22 mouse cellular contexts compared by ENCODE assay signal in genomic region chr10:37322310-37322709, GRCm38 (mm10).
DNase-seq lines count a peak whose midpoint lies in the region; ATAC-seq and TF ChIP-seq lines count a peak whose summit lies in the region.
"Had no signal": no experiment of that assay in that cellular context is flagged by ENCODE, and none has a peak within 500 bp of the region (broad histone marks: within the 10 kb centered on the region; RNA-seq: fewer than 3 reads in every experiment).

No protein-coding gene starts in this region.

- H3K9ac ChIP-seq in intestine, embryonic 14.5 days (ENCODE audit: low read length), result no peak overlapping the region
- H3K9ac ChIP-seq in intestine, postnatal 0 days (ENCODE audit: low read depth, low read length), result no peak overlapping the region
- H3K9ac ChIP-seq in CH12.LX (ENCODE audit: insufficient read depth, low read depth), result peak overlapping the region; percentile 30; the same call in 1 of the 2 replicates
- no peak overlapping the region for H3K9ac ChIP-seq in kidney, embryonic 16.5 days (replicated peaks; ENCODE audit: low read length)
- H3K9ac ChIP-seq: embryonic facial prominence, embryonic 12.5 days; forebrain, embryonic 13.5 days; forebrain, embryonic 15.5 days; forebrain, postnatal 0 days had no signal

- H3K36me3 ChIP-seq in intestine, embryonic 14.5 days (ENCODE audit: control insufficient read depth, insufficient read depth, low read length), result no peaks in the 10 kb centered on the region
- H3K36me3 ChIP-seq in intestine, postnatal 0 days (ENCODE audit: control insufficient read depth, insufficient read depth), result no peaks in the 10 kb centered on the region
- H3K36me3 ChIP-seq in CH12.LX (replicated peaks in 1 of 2; ENCODE audit: control insufficient read depth in 1 of 2, insufficient read depth in 1 of 2, low read length in 1 of 2), result no peaks in the 10 kb centered on the region
- no peaks in the 10 kb centered on the region for H3K36me3 ChIP-seq in splenic B cell, adult 2 months (ENCODE audit: control insufficient read depth, insufficient read depth, low read length, poor library complexity, severe bottlenecking)
- no peaks in the 10 kb centered on the region for H3K36me3 ChIP-seq in kidney, embryonic 16.5 days (ENCODE audit: insufficient read depth, low read length)
- H3K36me3 ChIP-seq: embryonic facial prominence, embryonic 10.5 days; embryonic facial prominence, embryonic 12.5 days; forebrain, embryonic 15.5 days had no signal

- 89% methylated on average over 5 of the region's 5 CpGs for WGBS in intestine, embryonic 14.5 days
- 94% methylated on average over 5 of the region's 5 CpGs for WGBS in intestine, postnatal 0 days
- WGBS in kidney, embryonic 16.5 days, result 89% methylated on average over 5 of the region's 5 CpGs

- no peak overlapping the region for H3K27ac ChIP-seq in intestine, embryonic 14.5 days (ENCODE audit: low read depth)
- no peak overlapping the region for H3K27ac ChIP-seq in intestine, postnatal 0 days (ENCODE audit: low read depth, low read length)
- peak overlapping the region; percentile 55 for H3K27ac ChIP-seq in CH12.LX (ENCODE audit: insufficient read depth, low read depth)
- H3K27ac ChIP-seq in kidney, embryonic 16.5 days (ENCODE audit: low read length), result no peak overlapping the region
- H3K27ac ChIP-seq: embryonic facial prominence, embryonic 10.5 days; embryonic facial prominence, embryonic 12.5 days; forebrain, embryonic 13.5 days; forebrain, embryonic 15.5 days had no signal

- in situ Hi-C loops in CH12.LX (cut with MboI; ENCODE audit: low pct_ligation_motif_present, low pct_unique_long_range_greater_than_20kb, low sequenced_read_pairs), result loop anchor here (5.0 kb wide), 1 partner anchor 75 kb away; no protein-coding TSS in a partner anchor

- no peak; the same call in none of the 2 replicates for TF ChIP-seq RAD21 in CH12.LX (IDR thresholded peaks at IDR 0.05; ENCODE audit: low read depth, low read length)

- DNase-seq in intestine, embryonic 14.5 days (ENCODE audit: low spot score), result peak; percentile 42
- peak; percentile 57 to 61 for DNase-seq in spleen, postnatal 36 days (ENCODE audit: low spot score in 2 of 2)
- no peak for DNase-seq in spleen, postnatal 10 days (ENCODE audit: low spot score in 2 of 2)
- peak; percentile 68 for DNase-seq in CH12.LX (ENCODE audit: extremely low read depth)
- DNase-seq in splenic B cell, adult 2 months (ENCODE audit: low read depth, low spot score), result peak; percentile 74
- DNase-seq in frontal cortex, postnatal 36 days (ENCODE audit: low spot score in 2 of 2), result no peak
- DNase-seq: adrenal gland, adult 2 months; adrenal gland, postnatal 10 days; adrenal gland, postnatal 36 days; cerebellum, adult 11-12 months; cerebellum, adult 2 months; cerebellum, adult 9-10 months; cerebellum, postnatal 10 days; cerebellum, postnatal 25 days; forebrain, postnatal 0 days had no signal

- no peaks in the 10 kb centered on the region for H3K79me2 ChIP-seq in CH12.LX (replicated peaks; ENCODE audit: control insufficient read depth, extremely low read depth, insufficient read depth, poor library complexity, severe bottlenecking)

- TF ChIP-seq POLR2A in CH12.LX (IDR thresholded peaks at IDR 0.05; ENCODE audit: low read depth, low read length), result no peak

- no peaks in the 10 kb centered on the region for H3K9me3 ChIP-seq in intestine, embryonic 14.5 days (ENCODE audit: control insufficient read depth, low read length)
- no peaks in the 10 kb centered on the region for H3K9me3 ChIP-seq in intestine, postnatal 0 days (ENCODE audit: control insufficient read depth)
- peaks cover 2% of the 10 kb centered on the region for H3K9me3 ChIP-seq in CH12.LX (replicated peaks; ENCODE audit: low read length)
- no peaks in the 10 kb centered on the region for H3K9me3 ChIP-seq in kidney, embryonic 16.5 days (ENCODE audit: low read length)
- H3K9me3 ChIP-seq: embryonic facial prominence, embryonic 10.5 days; embryonic facial prominence, embryonic 12.5 days; forebrain, embryonic 13.5 days; forebrain, embryonic 15.5 days had no signal

- H3K4me2 ChIP-seq in intestine, embryonic 14.5 days (ENCODE audit: low read length), result no peak overlapping the region
- H3K4me2 ChIP-seq in intestine, postnatal 0 days (replicated peaks; ENCODE audit: low read depth), result no peak overlapping the region
- peak overlapping the region; percentile 57 for H3K4me2 ChIP-seq in CH12.LX (ENCODE audit: insufficient read depth, low read depth, poor library complexity, severe bottlenecking)
- H3K4me2 ChIP-seq in kidney, embryonic 16.5 days (replicated peaks; ENCODE audit: low read depth, low read length), result no peak overlapping the region
- H3K4me2 ChIP-seq: embryonic facial prominence, embryonic 12.5 days; forebrain, embryonic 13.5 days; forebrain, embryonic 15.5 days had no signal

- no peak overlapping the region for H3K4me3 ChIP-seq in intestine, embryonic 14.5 days (ENCODE audit: low read depth, low read length)
- no peak overlapping the region for H3K4me3 ChIP-seq in intestine, postnatal 0 days (ENCODE audit: low read depth, low read length)
- H3K4me3 ChIP-seq in CH12.LX (replicated peaks in 1 of 3; ENCODE audit: low read depth in 2 of 3, low read length in 2 of 3, poor library complexity in 1 of 3), result no peak overlapping the region
- no peak overlapping the region for H3K4me3 ChIP-seq in kidney, embryonic 16.5 days (ENCODE audit: low read length)
- H3K4me3 ChIP-seq: embryonic facial prominence, embryonic 10.5 days; embryonic facial prominence, embryonic 12.5 days; forebrain, embryonic 13.5 days; forebrain, embryonic 15.5 days had no signal

- no peak for TF ChIP-seq CTCF in intestine, postnatal 0 days (IDR thresholded peaks at IDR 0.05; ENCODE audit: low read depth)
- no peak for TF ChIP-seq CTCF in CH12.LX (conservative IDR thresholded peaks at IDR 0.05 in 1 of 2, IDR thresholded peaks at IDR 0.05 in 1 of 2; ENCODE audit: low read depth in 2 of 2, low read length in 2 of 2)

- TF ChIP-seq EP300 in CH12.LX (IDR thresholded peaks at IDR 0.05; ENCODE audit: low read length), result no peak; the same call in 1 of the 2 replicates

- dilution Hi-C loops in CH12.LX (cut with MboI; ENCODE audit: extremely low pct_ligation_motif_present, extremely low pct_unique_long_range_greater_than_20kb, low sequenced_read_pairs), result no loop called here

- H3K27me3 ChIP-seq in intestine, embryonic 14.5 days (replicated peaks; ENCODE audit: control insufficient read depth, insufficient read depth, low read length), result no peaks in the 10 kb centered on the region
- H3K27me3 ChIP-seq in intestine, postnatal 0 days (replicated peaks; ENCODE audit: control insufficient read depth, insufficient read depth, low read length), result no peaks in the 10 kb centered on the region
- no peaks in the 10 kb centered on the region for H3K27me3 ChIP-seq in CH12.LX (replicated peaks)
- no peaks in the 10 kb centered on the region for H3K27me3 ChIP-seq in splenic B cell, adult 2 months (ENCODE audit: control insufficient read depth, insufficient read depth, low read length, poor library complexity, severe bottlenecking)
- no peaks in the 10 kb centered on the region for H3K27me3 ChIP-seq in kidney, embryonic 16.5 days (ENCODE audit: insufficient read depth, low read length)
- H3K27me3 ChIP-seq: embryonic facial prominence, embryonic 12.5 days; forebrain, embryonic 13.5 days; forebrain, embryonic 15.5 days had no signal

- no peaks in the 10 kb centered on the region for H3K4me1 ChIP-seq in intestine, embryonic 14.5 days (replicated peaks; ENCODE audit: control insufficient read depth, insufficient read depth, low read length)
- H3K4me1 ChIP-seq in intestine, postnatal 0 days (replicated peaks; ENCODE audit: control insufficient read depth, insufficient read depth, low read length), result peaks cover 3% of the 10 kb centered on the region; the same call in 1 of the 2 replicates
- H3K4me1 ChIP-seq in CH12.LX (ENCODE audit: control insufficient read depth in 1 of 2, insufficient read depth in 2 of 2), result peaks cover 24 to 70% of the 10 kb centered on the region in 2 experiments
- no peaks in the 10 kb centered on the region for H3K4me1 ChIP-seq in kidney, embryonic 16.5 days (ENCODE audit: insufficient read depth, low read length)
- H3K4me1 ChIP-seq: embryonic facial prominence, embryonic 12.5 days; forebrain, embryonic 15.5 days had no signal

- ATAC-seq in intestine, embryonic 14.5 days (replicated peaks; ENCODE audit: low FRiP score, low TSS enrichment, low read depth), result no peak
- ATAC-seq in intestine, postnatal 0 days, result no peak
- no peak for ATAC-seq in kidney, embryonic 16.5 days (ENCODE audit: low FRiP score, low TSS enrichment)
- ATAC-seq: CD4-positive, CD25-positive, alpha-beta regulatory T cell, adult 4 months; forebrain, embryonic 13.5 days; forebrain, embryonic 15.5 days; forebrain, postnatal 0 days had no signal

TF ChIP-seq in CH12.LX, 34 proteins besides CTCF, POLR2A, EP300 and RAD21:
- TF ChIP-seq TCF12 (IDR thresholded peaks at IDR 0.05; ENCODE audit: low read depth, low read length) (no peak), ETS1 (conservative IDR thresholded peaks at IDR 0.05; ENCODE audit: low read depth, low read length) (peak; percentile 43; the same call in 1 of the 2 replicates), CHD1 (IDR thresholded peaks at IDR 0.05; ENCODE audit: low read depth, low read length) (peak; percentile 7; the same call in 1 of the 2 replicates), GABPA (IDR thresholded peaks at IDR 0.05; ENCODE audit: insufficient replicate concordance, low read depth, low read length) (no peak), TBP (conservative IDR thresholded peaks at IDR 0.05; ENCODE audit: low read depth, low read length) (0 out of 2 replicates have a peak, but pooled peaks have one; percentile 15), MAX (IDR thresholded peaks at IDR 0.05; ENCODE audit: low read length) (peak; percentile 73), JUN (IDR thresholded peaks at IDR 0.05; ENCODE audit: insufficient read depth, low read depth, low read length) (no peak), MYC (IDR thresholded peaks at IDR 0.05; ENCODE audit: low read depth, low read length) (peak; percentile 91), MAZ (IDR thresholded peaks at IDR 0.05; ENCODE audit: low read depth, low read length) (0 out of 2 replicates have a peak, but pooled peaks have one; percentile 16), SMC3 (IDR thresholded peaks at IDR 0.05; ENCODE audit: low read depth, low read length) (no peak), SIN3A (IDR thresholded peaks at IDR 0.05; ENCODE audit: low read length) (0 out of 2 replicates have a peak, but pooled peaks have one; percentile 42), ELF1 (IDR thresholded peaks at IDR 0.05; ENCODE audit: low read depth, low read length) (peak; percentile 39; the same call in 1 of the 2 replicates), USF1 (IDR thresholded peaks at IDR 0.05; ENCODE audit: low read depth, low read length) (no peak), MEF2A (IDR thresholded peaks at IDR 0.05; ENCODE audit: borderline replicate concordance, low read depth, low read length) (peak; percentile 21; the same call in 1 of the 2 replicates), PAX5 (IDR thresholded peaks at IDR 0.05; ENCODE audit: low read length) (no peak)

Comparison
In these comparisons a context has a peak if more than half of its experiments do, and no peak if none do; other contexts are left out.
1. DNase-seq: peak in intestine, embryonic 14.5 days (single experiment), spleen, postnatal 36 days (2 of 2), CH12.LX (single experiment) and splenic B cell, adult 2 months (single experiment); none in spleen, postnatal 10 days (0 of 2) and frontal cortex, postnatal 36 days (0 of 2).